Mouse (Mus musculus): ENCODE data around the gene Noa1.

Gene Noa1

DNA sequence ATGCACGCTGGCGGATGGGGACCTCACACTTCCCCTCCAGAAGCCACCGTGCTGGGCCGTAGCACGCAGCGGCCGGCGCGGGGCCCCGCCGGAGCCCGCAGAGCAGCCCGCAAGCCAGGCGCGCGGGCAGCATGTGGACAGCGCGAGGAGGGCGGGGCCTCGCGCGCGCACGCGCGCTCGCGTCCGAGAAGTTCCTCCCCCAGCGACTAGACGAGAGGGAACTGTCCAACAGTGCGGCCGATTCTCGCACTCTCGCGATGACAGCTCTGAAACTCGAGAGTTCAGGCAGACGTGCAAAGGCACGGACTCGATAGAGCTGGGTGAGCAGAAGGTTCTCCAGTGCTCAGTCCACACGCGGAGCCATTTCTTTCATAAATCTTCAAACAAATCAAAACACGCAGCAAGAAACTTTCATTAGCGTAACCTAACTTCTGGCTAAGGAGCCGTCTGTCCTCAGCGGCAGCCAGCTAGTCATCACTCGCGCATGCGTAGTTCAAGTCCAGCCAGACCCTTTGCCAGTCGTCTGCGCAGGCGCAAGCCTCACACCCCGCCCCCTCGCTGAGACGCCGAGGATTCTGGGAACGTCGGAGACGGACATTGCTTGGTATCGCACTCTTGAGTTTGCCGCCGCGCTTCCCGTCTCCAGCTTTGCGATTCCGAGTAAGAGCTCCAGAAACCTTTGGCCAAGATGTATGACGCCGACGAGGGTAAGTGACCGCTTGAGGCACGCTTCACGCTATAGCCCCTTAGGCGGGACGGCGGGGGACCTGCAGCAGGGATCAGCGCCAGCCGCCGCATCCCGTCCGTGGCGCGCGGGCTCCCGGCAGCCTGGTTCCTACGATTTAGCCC is at the start of gene Noa1, which contains the start of gene Polr2b:
Gene Noa1, minus strand, starts transcription at position 161 of the 849 bp plus-strand sequence.
Gene Polr2b, plus strand, starts transcription at position 224 of the 849 bp plus-strand sequence.
- peak; percentile 99 for DNase-seq (ENCODE audit: low read depth, low spot score)

DNA sequence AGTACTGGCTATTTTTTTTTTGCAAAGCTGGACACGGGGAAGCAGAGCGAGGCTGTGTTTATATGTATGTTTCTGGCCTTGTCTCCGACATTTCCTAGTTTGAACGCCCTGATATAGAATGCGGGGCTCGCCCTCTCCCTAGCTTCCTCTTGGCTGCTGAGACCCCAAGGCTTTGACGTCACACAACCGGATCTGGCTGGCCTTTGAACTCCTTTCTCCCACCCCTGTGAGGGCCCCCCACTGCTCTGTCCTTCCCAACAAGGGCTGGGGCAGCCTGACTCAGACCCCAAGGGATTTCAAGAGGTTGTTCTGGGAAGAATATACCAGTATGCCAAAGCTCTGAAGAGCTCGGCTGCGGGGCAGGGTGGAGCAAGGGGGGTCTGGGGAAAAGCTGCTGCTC is 48.5 kb upstream of the Noa1 start:
- peak; percentile 91 for DNase-seq (ENCODE audit: low read depth, low spot score)

DNA sequence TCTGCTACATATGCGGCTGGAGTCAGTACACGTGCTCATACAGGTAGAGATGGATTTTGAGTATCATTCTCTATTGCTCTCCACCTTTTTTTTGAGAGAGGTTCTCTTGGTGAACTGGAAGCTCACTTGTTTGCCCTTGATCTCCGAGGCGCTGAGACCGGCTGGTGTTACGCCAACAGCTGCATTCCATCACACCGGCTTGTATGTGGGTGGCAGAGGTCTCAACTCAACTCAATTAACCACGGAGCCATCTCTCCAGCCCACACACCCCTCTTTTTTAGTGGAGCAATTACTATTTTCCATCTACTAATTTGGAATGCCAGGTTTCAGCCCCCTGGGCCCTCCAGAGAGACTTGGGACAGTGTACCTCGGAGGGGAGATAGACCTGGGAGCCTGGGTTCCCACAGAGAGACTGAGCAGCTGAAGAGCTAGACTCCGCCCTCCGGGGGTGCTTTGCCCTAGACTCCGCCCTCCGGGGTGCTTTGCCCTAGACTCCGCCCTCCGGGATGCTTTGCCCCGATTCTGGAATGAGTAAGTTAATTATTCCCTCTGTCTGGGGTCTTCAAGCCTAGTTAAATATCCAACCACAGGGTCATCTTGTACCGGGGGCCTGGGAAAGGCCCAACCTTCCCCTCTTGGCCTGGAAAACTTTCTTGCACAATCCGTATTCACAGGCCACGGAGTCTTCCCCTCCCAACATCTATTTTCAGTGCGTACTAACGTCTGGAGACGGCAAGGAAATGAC is 47.7 kb upstream of the Noa1 start:
- DNase-seq (ENCODE audit: low read depth, low spot score), result peak; percentile 88

DNA sequence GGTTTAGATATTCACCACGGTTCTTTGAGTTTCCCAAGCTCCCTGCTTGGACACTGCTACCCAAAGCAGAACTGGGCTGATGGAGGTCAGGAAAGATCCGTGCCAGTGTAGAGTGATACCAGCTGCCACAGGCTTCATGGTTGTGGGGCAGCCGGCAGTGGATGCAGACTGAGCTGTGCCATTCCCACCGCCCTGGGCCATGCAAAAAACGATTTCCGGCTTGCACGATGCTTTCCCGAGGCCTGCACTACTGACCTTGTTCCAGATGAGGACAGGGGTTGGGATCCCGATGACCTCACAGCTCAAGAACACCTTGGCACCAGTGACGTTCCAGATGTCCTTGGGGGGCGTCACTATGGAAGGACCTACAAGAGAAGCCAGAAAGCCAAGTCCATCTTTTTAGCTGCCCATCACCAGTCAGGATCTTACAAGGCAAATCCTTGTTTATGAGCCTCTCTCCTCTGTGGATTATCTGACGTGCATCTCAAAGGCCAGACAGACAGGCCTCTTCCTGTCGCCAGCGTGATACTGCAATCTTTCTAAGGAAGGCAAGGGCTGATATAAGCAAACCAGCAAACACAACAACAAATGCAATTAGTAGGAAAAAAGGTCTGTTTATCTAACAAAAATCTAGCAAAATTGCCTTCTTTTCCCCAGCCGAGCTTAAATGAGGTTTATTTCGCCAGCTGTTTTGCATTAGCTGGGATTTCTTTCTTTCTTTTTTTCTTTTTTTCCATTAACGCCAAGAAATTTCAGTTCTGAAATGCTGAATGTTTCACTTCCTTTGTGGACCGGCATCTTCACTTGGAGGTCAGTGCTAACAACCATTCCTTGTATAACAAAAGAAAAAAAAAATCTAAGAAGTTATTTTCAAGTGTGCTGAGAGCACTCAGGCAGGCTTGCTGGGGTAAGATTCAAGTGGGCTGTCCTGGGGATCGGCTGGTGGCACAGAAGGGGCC is 45.7 kb upstream of the Noa1 start:
- peak; percentile 38 for DNase-seq (ENCODE audit: low read depth, low spot score)

- DNase-seq (ENCODE audit: low read depth, low spot score), result peak; percentile 94
These were observed 44.5 kb upstream of the Noa1 start for GRCm38 (mm10) chr5:77354361-77354787.

- DNase-seq (ENCODE audit: low read depth, low spot score), result no peak
These were observed 41.8 kb upstream of the Noa1 start for GRCm38 (mm10) chr5:77351691-77352090.

GRCm38 (mm10) chr5:77349971-77350658 is 40.2 kb upstream of the Noa1 start:
- DNase-seq (ENCODE audit: low read depth, low spot score), result no peak

- DNase-seq (ENCODE audit: low read depth, low spot score), result no peak
These were observed 39.0 kb upstream of the Noa1 start for GRCm38 (mm10) chr5:77348901-77349300.

GRCm38 (mm10) chr5:77340033-77340432 is 30.1 kb upstream of the Noa1 start:
- DNase-seq (ENCODE audit: low read depth, low spot score), result no peak

- DNase-seq (ENCODE audit: low read depth, low spot score), result peak; percentile 43
These were observed 20.3 kb upstream of the Noa1 start for GRCm38 (mm10) chr5:77330154-77330553.

GRCm38 (mm10) chr5:77324936-77325335 is 15.1 kb upstream of the Noa1 start:
- no peak for DNase-seq (ENCODE audit: low read depth, low spot score)

- DNase-seq (ENCODE audit: low read depth, low spot score), result no peak
These were observed 5.1 kb upstream of the Noa1 start for GRCm38 (mm10) chr5:77314986-77315385.

GRCm38 (mm10) chr5:77314206-77314605 is 4.3 kb upstream of the Noa1 start:
- DNase-seq (ENCODE audit: low read depth, low spot score), result no peak

DNA sequence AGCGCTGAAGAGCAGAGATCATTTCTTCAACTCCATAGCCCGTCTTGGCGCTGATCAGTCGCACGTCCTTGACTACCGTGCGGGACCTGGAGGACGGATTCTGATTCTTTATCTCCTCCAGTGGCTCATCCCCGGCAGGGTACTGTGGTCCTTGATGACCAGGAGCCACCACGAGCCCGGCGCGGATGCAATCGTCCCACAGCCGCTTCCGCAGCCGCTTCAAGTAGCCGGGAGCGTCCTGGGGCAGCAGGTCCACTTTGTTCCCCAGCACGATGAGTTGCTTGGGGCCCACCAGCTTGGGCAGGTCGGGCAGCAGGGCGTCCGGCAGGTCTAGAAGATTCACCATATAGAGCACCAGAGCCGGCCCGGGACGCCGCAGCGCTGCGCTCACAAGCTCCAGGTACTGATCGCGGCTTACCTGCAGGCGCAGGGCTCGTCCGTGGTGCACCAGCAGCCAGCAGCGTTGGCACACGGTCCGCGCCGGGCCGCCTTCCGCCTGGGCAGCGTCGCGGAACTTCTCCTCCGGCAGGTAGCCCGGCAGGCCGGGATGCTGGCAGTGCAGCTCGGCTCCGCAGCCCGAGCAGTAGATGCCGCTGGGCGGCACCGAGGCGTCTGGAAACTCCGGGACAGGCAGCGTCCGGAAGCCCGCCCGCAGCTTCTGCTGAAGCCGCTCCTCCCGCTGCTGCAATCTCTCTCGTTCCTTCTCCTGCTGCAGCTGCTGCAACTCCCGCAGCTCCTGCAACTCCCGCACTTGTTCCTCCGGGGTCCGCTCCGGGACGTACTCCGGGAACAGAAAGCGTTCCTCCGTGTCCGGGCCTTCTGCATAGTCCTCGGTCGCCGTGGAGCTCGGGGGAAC is 605 bp downstream of the Noa1 start:
- peak; percentile 53 for DNase-seq (ENCODE audit: low read depth, low spot score)

- DNase-seq (ENCODE audit: low read depth, low spot score), result peak; percentile 10
These were observed 1.9 kb downstream of the Noa1 start for GRCm38 (mm10) chr5:77307821-77308553.

GRCm38 (mm10) chr5:77301296-77301903 is 8.5 kb downstream of the Noa1 start:
- DNase-seq (ENCODE audit: low read depth, low spot score), result peak; percentile 80

GRCm38 (mm10) chr5:77299486-77299885 is 10.4 kb downstream of the Noa1 start:
- no peak for DNase-seq (ENCODE audit: low read depth, low spot score)

GRCm38 (mm10) chr5:77292803-77293522 is 16.9 kb downstream of the Noa1 start:
- no peak for DNase-seq (ENCODE audit: low read depth, low spot score)

Measured in 3T3-L1 (cell line).